Mouse (Mus musculus) spleen, adult 10 weeks (tissue): ENCODE results near the gene Olfr1104. TPM values are rescaled to one million over a fixed set of nuclear protein-coding genes. Genes with fewer than 3 reads are reported as not detected.

ENCODE experiments used
- polyA plus RNA-seq: library from polyadenylated mRNA; stranded (reverse); fragments of 350-450 nt; fragmentation: Illumina TruSeq; extraction: RNeasy Lipid Tissue Mini Kit (QIAGEN cat#74804); gene quantifications from one replicate; pipeline ENCODE4 v1.2.3, GENCODE M21; 2015; ENCODE audit warnings: low replicate concordance; ENCODE audit not compliant: insufficient read depth

Olfr1104 gene
- not detected for polyA plus RNA-seq

GRCm38 (mm10) chr2:87026980-87027379 is at the start of gene Olfr1104:
Gene Olfr1104, minus strand, starts transcription at chr2:87027080.

DNA sequence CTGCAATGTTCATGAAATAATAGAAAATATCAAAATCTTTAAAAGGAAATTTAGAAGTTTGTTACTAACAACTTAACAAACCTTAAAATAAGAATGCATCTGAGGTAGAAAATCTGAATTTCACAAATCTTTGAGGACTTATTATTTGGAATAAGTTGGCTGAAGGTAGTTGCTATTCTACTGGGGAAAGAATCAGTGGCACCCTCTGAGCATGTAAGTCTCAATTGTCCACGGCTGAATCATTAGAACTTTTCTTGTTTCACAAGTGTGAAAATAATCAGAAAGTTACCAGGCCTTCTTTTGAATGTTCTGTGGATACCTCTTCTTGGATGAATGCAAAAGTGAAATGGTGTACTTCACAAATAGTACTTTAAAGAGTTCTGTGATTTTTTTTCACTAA is 48.8 kb upstream of the Olfr1104 start, which contains the start of gene Olfr1107:
Gene Olfr1107 (minus strand): TSS at position 101 of the 400 bp plus-strand sequence.

GRCm38 (mm10) chr2:87052173-87052572 is 25.3 kb upstream of the Olfr1104 start, which contains the start of gene Olfr1106:
Gene Olfr1106, minus strand, starts transcription at chr2:87052273.

GRCm38 (mm10) chr2:87036431-87036830 is 9.6 kb upstream of the Olfr1104 start, which contains the start of gene Olfr1105:
Gene Olfr1105, minus strand, starts transcription at chr2:87036531.

DNA sequence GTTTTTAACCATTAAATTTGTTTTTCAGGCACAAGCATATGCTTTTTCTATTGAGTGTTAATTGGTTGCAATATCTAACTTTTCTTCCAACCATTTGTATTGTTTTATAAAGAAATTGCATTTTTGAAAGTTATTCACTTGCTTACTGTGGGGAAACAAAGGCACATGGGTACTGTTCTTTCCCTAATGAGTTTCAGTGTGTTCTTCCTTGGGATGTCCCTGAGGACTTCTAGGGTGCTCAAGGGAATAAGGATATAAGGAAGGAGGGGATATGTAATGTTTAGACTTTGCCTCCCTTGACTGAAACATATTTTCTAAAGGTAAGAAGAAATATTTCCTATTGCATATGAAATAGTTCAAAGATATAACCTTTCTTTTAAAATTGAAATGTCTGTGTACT is 28.8 kb downstream of the Olfr1104 start, which contains the start of gene Olfr1102:
Gene Olfr1102 (plus strand): TSS at position 301 of the 400 bp plus-strand sequence.

DNA sequence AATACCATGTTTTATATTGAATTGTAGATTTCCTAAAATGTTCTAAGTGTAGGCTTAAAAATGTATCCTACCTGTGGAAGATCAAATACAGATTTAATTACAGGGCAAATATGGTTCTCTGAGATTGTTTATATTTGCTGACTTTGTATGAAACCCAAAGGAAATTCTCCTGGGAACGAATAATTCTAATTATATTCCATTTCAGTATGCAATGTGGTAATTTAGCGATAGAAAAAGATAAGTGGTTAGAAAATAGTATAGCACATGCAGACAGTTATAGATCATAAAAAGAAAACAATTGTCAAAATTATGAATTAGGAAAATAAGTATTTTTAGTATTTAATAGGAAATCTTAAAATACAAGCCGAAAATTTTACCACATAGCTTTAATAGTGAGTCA is 35.8 kb downstream of the Olfr1104 start, which contains the start of gene Olfr1101:
Gene Olfr1101 (minus strand): TSS at position 101 of the 400 bp plus-strand sequence.

GRCm38 (mm10) chr2:86979854-86980253 is 47.0 kb downstream of the Olfr1104 start, which contains the start of gene Olfr1100:
Gene Olfr1100, minus strand, starts transcription at chr2:86979954.

Other genes starting within 250 kb of the Olfr1104 start
- not detected for gene Olfr1093, start 244.6 kb downstream of the Olfr1104 start, polyA plus RNA-seq
- not detected for gene Olfr141, start 217.1 kb downstream of the Olfr1104 start, polyA plus RNA-seq
- not detected for gene Olfr1094, start 202.4 kb downstream of the Olfr1104 start, polyA plus RNA-seq
- not detected for gene Olfr1095, start 175.4 kb downstream of the Olfr1104 start, polyA plus RNA-seq
- not detected for gene Gm13723, start 152.3 kb downstream of the Olfr1104 start, polyA plus RNA-seq
- gene Olfr1097, start 134.9 kb downstream of the Olfr1104 start, polyA plus RNA-seq = not detected
- not detected for gene Olfr1098, start 102.5 kb downstream of the Olfr1104 start, polyA plus RNA-seq
- not detected for gene Olfr1099, start 66.4 kb downstream of the Olfr1104 start, polyA plus RNA-seq
- not detected for gene Olfr1100, start 47.1 kb downstream of the Olfr1104 start, polyA plus RNA-seq
- gene Olfr1101, start 35.9 kb downstream of the Olfr1104 start, polyA plus RNA-seq = not detected
- not detected for gene Olfr1102, start 28.7 kb downstream of the Olfr1104 start, polyA plus RNA-seq
- gene Olfr1105, start 9.5 kb upstream of the Olfr1104 start, polyA plus RNA-seq = not detected
- gene Olfr1106, start 25.2 kb upstream of the Olfr1104 start, polyA plus RNA-seq = not detected
- not detected for gene Olfr1107, start 48.7 kb upstream of the Olfr1104 start, polyA plus RNA-seq
- gene Olfr1109, start 68.9 kb upstream of the Olfr1104 start, polyA plus RNA-seq = not detected
- not detected for gene Olfr259, start 87.5 kb upstream of the Olfr1104 start, polyA plus RNA-seq
- gene Olfr1110, start 113.2 kb upstream of the Olfr1104 start, polyA plus RNA-seq = not detected
- not detected for gene Olfr1111, start 125.5 kb upstream of the Olfr1104 start, polyA plus RNA-seq
- not detected for gene Olfr1112, start 160.7 kb upstream of the Olfr1104 start, polyA plus RNA-seq
- not detected for gene Olfr1113, start 181.9 kb upstream of the Olfr1104 start, polyA plus RNA-seq
- gene Olfr1115, start 220.9 kb upstream of the Olfr1104 start, polyA plus RNA-seq = not detected
- gene Olfr1116, start 240.5 kb upstream of the Olfr1104 start, polyA plus RNA-seq = not detected